Mouse (Mus musculus): ENCODE measurements around the gene Sox21. TPM values are rescaled to one million over a fixed set of nuclear protein-coding genes. Genes with fewer than 3 reads are reported as not detected.

Gene Sox21
- polyA plus RNA-seq, 1 experiment from 2014 or later = 8.0 TPM

GRCm38 (mm10) chr14:118253381-118253780, 16.6 kb upstream of the Sox21 start:
- Histone ChIP-seq H3K27ac (ENCODE audit: low read length) (no peak overlapping the region), H3K9ac (ENCODE audit: low read depth, low read length) (no peak overlapping the region), H3K4me2 (ENCODE audit: low read length) (no peak overlapping the region), H3K4me1 (ENCODE audit: control insufficient read depth, insufficient read depth, low read length) (no peaks in the 10 kb centered on the region), H3K9me3 (replicated peaks; ENCODE audit: control insufficient read depth, low read length, poor library complexity, severe bottlenecking) (no peaks in the 10 kb centered on the region), H3K4me3 (ENCODE audit: low read depth, low read length) (no peak overlapping the region), H3K36me3 (ENCODE audit: control insufficient read depth, insufficient read depth, low read length) (no peaks in the 10 kb centered on the region), H3K27me3 (ENCODE audit: control insufficient read depth, insufficient read depth, low read depth, low read length) (no peaks in the 10 kb centered on the region)
- no peak for ATAC-seq
- WGBS = 91% methylated on average over 6 of the region's 6 CpGs

- H3K36me3 ChIP-seq (ENCODE audit: control insufficient read depth, insufficient read depth, low read length) = no peaks in the 10 kb centered on the region
- H3K4me2 ChIP-seq (ENCODE audit: low read length) = no peak overlapping the region
- H3K9me3 ChIP-seq (replicated peaks; ENCODE audit: control insufficient read depth, low read length, poor library complexity, severe bottlenecking) = peaks cover 17% of the 10 kb centered on the region; the same call in 1 of the 2 replicates
- 87% methylated on average over 2 of the region's 2 CpGs for WGBS
- no peak overlapping the region for H3K27ac ChIP-seq (ENCODE audit: low read length)
- H3K4me1 ChIP-seq (ENCODE audit: control insufficient read depth, insufficient read depth, low read length) = peaks cover 8% of the 10 kb centered on the region
- ATAC-seq = no peak
- H3K9ac ChIP-seq (ENCODE audit: low read depth, low read length) = no peak overlapping the region
- no peak overlapping the region for H3K4me3 ChIP-seq (ENCODE audit: low read depth, low read length)
- H3K27me3 ChIP-seq (ENCODE audit: control insufficient read depth, insufficient read depth, low read depth, low read length) = peaks cover 5% of the 10 kb centered on the region
Measured at GRCm38 (mm10) chr14:118241416-118241815, 4.6 kb upstream of the Sox21 start.

- no peak for ATAC-seq
- Histone ChIP-seq H3K4me1 (ENCODE audit: control insufficient read depth, insufficient read depth, low read length) (peaks cover 23% of the 10 kb centered on the region), H3K4me2 (ENCODE audit: low read length) (0 out of 2 replicates have a peak overlapping the region, but pooled peaks have one; percentile 4), H3K4me3 (ENCODE audit: low read depth, low read length) (no peak overlapping the region), H3K9me3 (replicated peaks; ENCODE audit: control insufficient read depth, low read length, poor library complexity, severe bottlenecking) (peaks cover 15% of the 10 kb centered on the region; the same call in 1 of the 2 replicates), H3K27ac (ENCODE audit: low read length) (no peak overlapping the region), H3K27me3 (ENCODE audit: control insufficient read depth, insufficient read depth, low read depth, low read length) (peaks cover 5% of the 10 kb centered on the region), H3K36me3 (ENCODE audit: control insufficient read depth, insufficient read depth, low read length) (no peaks in the 10 kb centered on the region), H3K9ac (ENCODE audit: low read depth, low read length) (no peak overlapping the region)
- WGBS = 17% methylated on average over 8 of the region's 8 CpGs
Measured at GRCm38 (mm10) chr14:118239351-118239750, 2.5 kb upstream of the Sox21 start.

DNA sequence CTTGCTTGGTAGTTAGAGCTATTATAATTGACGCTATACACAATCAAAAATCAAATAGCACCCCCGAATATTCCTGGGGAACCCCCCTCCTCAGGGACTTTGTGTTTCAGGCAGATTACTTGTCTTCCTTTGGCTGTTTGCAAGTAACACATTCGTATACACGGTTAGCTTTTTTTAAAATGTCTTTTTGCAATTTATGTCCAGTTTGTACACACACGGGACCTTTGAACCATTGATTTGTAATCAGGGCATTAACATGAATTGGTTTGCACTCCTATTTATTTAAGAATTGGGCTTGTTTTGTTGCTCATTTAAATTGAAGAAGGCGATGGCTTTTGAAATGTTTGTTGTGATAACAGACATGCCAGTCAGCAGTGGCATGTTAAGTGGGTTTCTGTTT, 956 bp upstream of the Sox21 start:
- H3K27ac ChIP-seq (ENCODE audit: low read length) = peak overlapping the region; percentile 57; the same call in 1 of the 2 replicates
- WGBS = 5% methylated on average over 6 of the region's 6 CpGs
- peaks cover 23% of the 10 kb centered on the region for H3K4me1 ChIP-seq (ENCODE audit: control insufficient read depth, insufficient read depth, low read length)
- H3K4me2 ChIP-seq (ENCODE audit: low read length) = peak overlapping the region; percentile 92
- no peaks in the 10 kb centered on the region for H3K36me3 ChIP-seq (ENCODE audit: control insufficient read depth, insufficient read depth, low read length)
- peak overlapping the region; percentile 59 for H3K4me3 ChIP-seq (ENCODE audit: low read depth, low read length)
- no peak overlapping the region for H3K9ac ChIP-seq (ENCODE audit: low read depth, low read length)
- peaks cover 2% of the 10 kb centered on the region; the same call in 1 of the 2 replicates for H3K9me3 ChIP-seq (replicated peaks; ENCODE audit: control insufficient read depth, low read length, poor library complexity, severe bottlenecking)
- no peak for ATAC-seq
- H3K27me3 ChIP-seq (ENCODE audit: control insufficient read depth, insufficient read depth, low read depth, low read length) = peaks cover 5% of the 10 kb centered on the region

DNA sequence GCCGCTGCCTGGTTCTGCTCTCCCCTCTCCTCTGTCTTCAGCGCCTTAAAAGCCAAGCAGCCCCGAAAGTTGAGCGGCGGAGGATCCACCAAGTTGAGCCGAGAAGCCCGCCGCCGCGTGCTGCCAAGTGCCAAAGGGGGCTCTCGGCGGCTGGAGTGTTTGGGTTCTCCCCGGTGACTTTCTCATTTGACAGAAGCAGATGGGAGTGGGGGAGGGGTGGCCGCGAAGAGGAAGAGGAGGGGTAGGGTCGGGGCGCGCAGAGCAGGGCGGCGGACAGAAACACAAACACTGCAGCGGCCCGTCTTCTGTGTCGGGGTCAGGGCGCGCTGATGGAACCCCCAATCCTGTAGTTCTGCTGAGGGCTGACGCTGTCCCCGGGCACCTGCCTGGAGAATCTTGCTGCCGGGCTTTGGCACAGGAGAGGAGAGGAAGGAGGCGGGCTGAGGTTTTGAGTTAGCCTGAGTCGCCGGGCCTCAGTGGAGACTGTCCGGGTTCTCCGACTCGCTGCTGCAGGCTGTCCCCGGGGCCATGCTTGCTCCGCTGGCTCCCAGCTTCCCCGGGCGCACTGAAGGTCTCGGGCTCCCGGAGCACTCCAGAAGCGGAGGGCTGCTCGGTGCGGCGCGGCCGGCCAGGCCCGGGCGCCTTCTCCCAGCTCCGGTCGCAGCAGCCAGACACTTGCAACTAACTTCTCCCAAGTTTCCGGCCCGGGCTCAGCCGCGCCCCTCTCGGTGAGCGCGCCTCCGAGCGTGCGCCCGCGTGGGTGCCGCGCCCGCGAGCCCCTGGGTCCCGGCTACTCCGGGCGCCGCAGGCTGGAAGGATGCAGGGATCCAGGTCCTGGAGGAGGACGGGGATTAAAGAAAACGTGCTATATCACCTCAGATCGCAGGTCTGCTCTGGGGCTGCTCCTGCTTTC, 601 bp downstream of the Sox21 start:
- under 1% methylated on average over 73 of the region's 73 CpGs for WGBS
- Histone ChIP-seq H3K9me3 (replicated peaks; ENCODE audit: control insufficient read depth, low read length, poor library complexity, severe bottlenecking) (no peaks in the 10 kb centered on the region), H3K9ac (ENCODE audit: low read depth, low read length) (peak overlapping the region; percentile 71), H3K27me3 (ENCODE audit: control insufficient read depth, insufficient read depth, low read depth, low read length) (peaks cover 5% of the 10 kb centered on the region), H3K27ac (ENCODE audit: low read length) (peak overlapping the region; percentile 82), H3K36me3 (ENCODE audit: control insufficient read depth, insufficient read depth, low read length) (no peaks in the 10 kb centered on the region), H3K4me3 (ENCODE audit: low read depth, low read length) (peak overlapping the region; percentile 59), H3K4me2 (ENCODE audit: low read length) (peak overlapping the region; percentile 92), H3K4me1 (ENCODE audit: control insufficient read depth, insufficient read depth, low read length) (peaks cover 25% of the 10 kb centered on the region)
- peak; percentile 67 for ATAC-seq

DNA sequence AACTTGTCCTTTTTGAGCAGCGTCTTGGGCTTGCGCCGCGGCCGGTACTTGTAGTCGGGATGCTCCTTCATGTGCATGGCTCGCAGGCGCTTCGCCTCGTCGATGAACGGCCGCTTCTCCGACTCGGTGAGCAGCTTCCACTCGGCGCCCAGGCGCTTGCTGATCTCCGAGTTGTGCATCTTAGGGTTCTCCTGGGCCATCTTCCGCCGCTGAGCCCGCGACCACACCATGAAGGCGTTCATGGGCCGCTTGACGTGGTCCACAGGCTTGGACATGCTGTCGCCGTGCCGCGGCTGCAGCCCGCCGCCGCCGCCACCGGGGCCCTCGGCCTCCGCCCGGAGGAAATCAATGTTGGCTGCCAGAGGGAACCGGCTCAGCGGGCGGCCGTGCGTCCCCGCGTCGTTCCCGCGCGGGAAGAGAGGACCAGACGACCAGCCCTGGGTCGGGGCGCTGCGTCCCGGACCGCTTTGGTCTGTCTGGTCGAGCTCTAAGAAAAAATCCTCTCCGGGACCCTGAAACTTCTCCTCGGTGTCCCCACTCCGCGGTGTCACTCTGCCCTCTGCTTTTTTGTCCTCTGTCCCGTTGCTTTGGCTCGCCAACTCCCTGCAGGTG, 1.4 kb downstream of the Sox21 start:
- Histone ChIP-seq H3K36me3 (ENCODE audit: control insufficient read depth, insufficient read depth, low read length) (no peaks in the 10 kb centered on the region), H3K9me3 (replicated peaks; ENCODE audit: control insufficient read depth, low read length, poor library complexity, severe bottlenecking) (no peaks in the 10 kb centered on the region), H3K27ac (ENCODE audit: low read length) (peak overlapping the region; percentile 82), H3K27me3 (ENCODE audit: control insufficient read depth, insufficient read depth, low read depth, low read length) (peaks cover 3% of the 10 kb centered on the region), H3K4me1 (ENCODE audit: control insufficient read depth, insufficient read depth, low read length) (peaks cover 28% of the 10 kb centered on the region), H3K4me2 (ENCODE audit: low read length) (peak overlapping the region; percentile 92), H3K4me3 (ENCODE audit: low read depth, low read length) (peak overlapping the region; percentile 59), H3K9ac (ENCODE audit: low read depth, low read length) (peak overlapping the region; percentile 71)
- under 1% methylated on average over 52 of the region's 62 CpGs for WGBS
- no peak for ATAC-seq

- WGBS = under 1% methylated on average over 63 of the region's 84 CpGs
- Histone ChIP-seq H3K27ac (ENCODE audit: low read length) (peak overlapping the region; percentile 82), H3K9ac (ENCODE audit: low read depth, low read length) (peak overlapping the region; percentile 71), H3K4me2 (ENCODE audit: low read length) (peak overlapping the region; percentile 92), H3K9me3 (replicated peaks; ENCODE audit: control insufficient read depth, low read length, poor library complexity, severe bottlenecking) (no peaks in the 10 kb centered on the region), H3K27me3 (ENCODE audit: control insufficient read depth, insufficient read depth, low read depth, low read length) (no peaks in the 10 kb centered on the region; the same call in 1 of the 2 replicates), H3K36me3 (ENCODE audit: control insufficient read depth, insufficient read depth, low read length) (no peaks in the 10 kb centered on the region), H3K4me3 (ENCODE audit: low read depth, low read length) (peak overlapping the region; percentile 59), H3K4me1 (ENCODE audit: control insufficient read depth, insufficient read depth, low read length) (peaks cover 28% of the 10 kb centered on the region)
- ATAC-seq = no peak
Measured at GRCm38 (mm10) chr14:118234541-118235210, 2.2 kb downstream of the Sox21 start.

- ATAC-seq = no peak
- Histone ChIP-seq H3K4me3 (ENCODE audit: low read depth, low read length) (peak overlapping the region; percentile 59), H3K4me2 (ENCODE audit: low read length) (peak overlapping the region; percentile 92), H3K9ac (ENCODE audit: low read depth, low read length) (peak overlapping the region; percentile 71), H3K9me3 (replicated peaks; ENCODE audit: control insufficient read depth, low read length, poor library complexity, severe bottlenecking) (no peaks in the 10 kb centered on the region), H3K27ac (ENCODE audit: low read length) (peak overlapping the region; percentile 82), H3K4me1 (ENCODE audit: control insufficient read depth, insufficient read depth, low read length) (peaks cover 28% of the 10 kb centered on the region), H3K27me3 (ENCODE audit: control insufficient read depth, insufficient read depth, low read depth, low read length) (peaks cover 4% of the 10 kb centered on the region; the same call in 1 of the 2 replicates), H3K36me3 (ENCODE audit: control insufficient read depth, insufficient read depth, low read length) (no peaks in the 10 kb centered on the region)
- WGBS = 5% methylated on average over 26 of the region's 26 CpGs
Measured at GRCm38 (mm10) chr14:118233786-118234540, 2.9 kb downstream of the Sox21 start.

Data from midbrain, embryonic 16.5 days (tissue).